In the genomic region with DNA sequence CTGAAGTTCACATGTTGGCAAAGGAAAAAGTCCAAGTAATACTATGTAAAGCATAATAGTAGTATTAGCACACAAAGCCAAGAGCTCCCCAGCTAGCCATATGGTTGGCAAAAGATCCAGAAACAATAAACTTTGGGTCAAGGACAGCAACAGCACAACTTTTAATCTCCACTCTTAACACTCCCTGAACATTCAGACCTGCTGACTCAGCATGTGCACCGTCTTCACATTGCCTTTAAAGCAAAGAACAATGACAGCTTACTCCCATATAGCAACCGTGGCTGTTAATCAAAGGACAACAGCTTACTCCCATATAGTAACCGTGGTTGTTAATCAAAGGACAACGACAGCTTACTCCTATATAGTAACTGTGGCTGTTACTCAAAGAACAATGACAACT, we compare ENCODE assay signal across 8 mouse cellular contexts.
"Had no signal": no experiment of that assay in that cellular context is flagged by ENCODE, and none has a peak within 500 bp of the region (broad histone marks: within the 10 kb centered on the region; RNA-seq: fewer than 3 reads in every experiment).

No protein-coding gene starts in this region.

- H3K27ac ChIP-seq: left cerebral cortex, adult 2 months; limb, embryonic 12.5 days; midbrain, embryonic 12.5 days; stomach, postnatal 0 days had no signal

- H3K4me1 ChIP-seq: limb, embryonic 12.5 days; midbrain, embryonic 12.5 days had no signal

- H3K4me2 ChIP-seq: limb, embryonic 12.5 days; lung, embryonic 14.5 days; midbrain, embryonic 12.5 days had no signal

- DNase-seq: thymus, adult 2 months; thymus, postnatal 25 days had no signal

- H3K4me3 ChIP-seq: left cerebral cortex, adult 2 months; limb, embryonic 12.5 days; midbrain, embryonic 12.5 days had no signal

- H3K9me3 ChIP-seq: limb, embryonic 12.5 days; midbrain, embryonic 12.5 days had no signal

- ATAC-seq: intestine, postnatal 0 days had no signal

- H3K9ac ChIP-seq: limb, embryonic 12.5 days; lung, embryonic 14.5 days; midbrain, embryonic 12.5 days had no signal

- H3K27me3 ChIP-seq: limb, embryonic 12.5 days; midbrain, embryonic 12.5 days had no signal
